Mouse (Mus musculus) C2C12 (cell line): Measurements from ENCODE around the gene Gsg1.

Source experiments
- CEBPB ChIP-seq: IDR thresholded peaks from one replicate; pipeline ENCODE4 v1.6.1; 2011; ENCODE audit warnings: low read depth, mild to moderate bottlenecking, control low read depth, moderate library complexity
- CTCF ChIP-seq: IDR thresholded peaks from one replicate; pipeline ENCODE4 v1.5.1; 2011; ENCODE audit not compliant: control insufficient read depth, insufficient read depth, insufficient read length
- MAX ChIP-seq: IDR thresholded peaks from one replicate; pipeline ENCODE4 v1.6.1; 2011; ENCODE audit warnings: mild to moderate bottlenecking, control low read depth
- USF1 ChIP-seq: IDR thresholded peaks from one replicate; pipeline ENCODE4 v1.6.1; 2011; ENCODE audit warnings: low read depth, mild to moderate bottlenecking, control low read depth, moderate library complexity

DNA sequence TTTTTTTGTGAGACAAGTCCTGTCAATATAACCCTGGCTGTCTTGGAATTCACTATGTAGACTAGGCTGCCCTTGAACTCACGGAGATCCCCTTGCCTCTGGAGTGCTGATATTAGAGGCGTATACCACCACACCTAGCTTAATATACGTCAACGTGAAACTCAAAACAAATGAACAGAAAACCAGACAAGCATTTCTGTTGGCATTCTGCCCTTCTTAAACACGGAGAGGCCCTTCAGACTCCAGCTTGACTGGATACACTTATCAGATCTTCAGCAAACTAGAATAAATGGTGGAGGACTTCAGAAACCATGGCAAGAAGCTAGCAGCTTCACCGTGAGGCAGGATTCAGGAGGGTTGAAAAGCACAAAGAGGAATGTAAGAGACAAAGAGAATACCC is 40.0 kb upstream of the Gsg1 start:
- no peak for TF ChIP-seq USF1
- TF ChIP-seq CTCF, result no peak
- no peak for TF ChIP-seq MAX
- TF ChIP-seq CEBPB, result no peak
